Mouse (Mus musculus) forebrain, embryonic 12.5 days (tissue): Measurements from ENCODE around the gene Mroh8. TPM values are rescaled to one million over a fixed set of nuclear protein-coding genes. Genes with fewer than 3 reads are reported as not detected.

ENCODE experiments used
- ATAC-seq: fragments of 200-750 bp; cut with Nextera tagmentation; 2 replicates; pipeline ENCODE4 v1.8.0; 2017; ENCODE audit warnings: moderate TSS enrichment; ENCODE audit not compliant: low FRiP score
- H3K27ac ChIP-seq: fragments of 300-500 bp; sonication (generic); 2 replicates; pipeline ENCODE4 v1.5.1; 2016; ENCODE audit warnings: mild to moderate bottlenecking
- H3K27me3 ChIP-seq: fragments of 300-500 bp; sonication (generic); 2 replicates; pipeline ENCODE4 v1.6.1; 2016; ENCODE audit warnings: mild to moderate bottlenecking
- H3K36me3 ChIP-seq: fragments of 300-500 bp; sonication (generic); replicated peaks from 2 replicates; pipeline ENCODE4 v1.6.1; 2016; ENCODE audit warnings: mild to moderate bottlenecking
- H3K4me1 ChIP-seq: fragments of 300-500 bp; sonication (generic); 2 replicates; pipeline ENCODE4 v1.6.1; 2016
- H3K4me2 ChIP-seq: fragments of 300-500 bp; sonication (generic); 2 replicates; pipeline ENCODE4 v1.6.1; 2016; ENCODE audit warnings: mild to moderate bottlenecking, moderate library complexity
- H3K4me3 ChIP-seq: fragments of 300-500 bp; sonication (generic); replicated peaks from 2 replicates; pipeline ENCODE4 v1.5.1; 2016; ENCODE audit warnings: mild to moderate bottlenecking
- H3K9ac ChIP-seq: fragments of 300-500 bp; sonication (generic); 2 replicates; pipeline ENCODE4 v1.6.1; 2016; ENCODE audit warnings: mild to moderate bottlenecking
- H3K9me3 ChIP-seq: fragments of 300-500 bp; sonication (generic); 2 replicates; pipeline ENCODE4 v1.6.1; 2016
- WGBS: fragments of 180-500 bp; shearing (Covaris S2); methylation state at CpG from one replicate; pipeline ENCODE4 v1.1.7; 2016; 5-methylcytosine and 5-hydroxymethylcytosine counted together
- polyA plus RNA-seq: library from polyadenylated mRNA; unstranded; fragments of >200 nt; fragmentation: Nextera tagmentation; extraction: Ambion mirVana; gene quantifications from 2 replicates; pipeline ENCODE4 v1.2.1, GENCODE M21; 2016

Mroh8 gene
- 0.67 and 0.88 TPM in 2 replicates for polyA plus RNA-seq

GRCm38 (mm10) chr2:157279416-157279800 lies at the start of gene Mroh8:
Gene Mroh8, minus strand, starts transcription at chr2:157279549.
- H3K4me3 ChIP-seq, result peak within 1 kb of the TSS; percentile 98
- H3K4me2 ChIP-seq, result peak within 1 kb of the TSS; percentile 75
- WGBS, result under 1% methylated on average over 24 of the region's 32 CpGs

DNA sequence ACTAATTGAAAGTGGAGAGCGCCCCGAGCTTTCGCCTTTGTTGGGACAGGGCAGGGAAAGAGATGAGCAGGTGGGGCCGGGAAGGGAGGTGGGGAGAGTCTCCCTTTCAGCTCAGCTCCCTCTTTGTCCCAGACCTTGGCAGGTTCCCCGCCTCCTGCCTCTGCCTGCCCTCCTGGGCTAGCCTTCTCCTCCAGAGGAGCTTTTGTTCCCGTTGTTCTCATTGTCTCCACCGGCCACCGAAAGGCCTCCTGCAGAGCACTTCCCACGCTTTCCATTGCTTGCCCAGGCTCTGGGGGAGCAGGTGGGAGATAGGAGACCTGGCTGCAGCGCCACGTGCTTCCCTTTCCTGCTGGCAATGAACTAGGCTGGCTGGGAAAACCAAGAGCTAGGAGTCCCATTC lies 49.2 kb upstream of the Mroh8 start:
- H3K4me3 ChIP-seq, result no peak overlapping the region
- no peaks in the 10 kb centered on the region for H3K27me3 ChIP-seq
- H3K9ac ChIP-seq, result no peak overlapping the region
- peaks cover 47% of the 10 kb centered on the region for H3K4me1 ChIP-seq
- 4% methylated on average over 11 of the region's 11 CpGs for WGBS
- H3K4me2 ChIP-seq, result peak overlapping the region; percentile 15
- ATAC-seq, result peak; percentile 88
- H3K27ac ChIP-seq, result peak overlapping the region; percentile 93
- H3K9me3 ChIP-seq, result no peaks in the 10 kb centered on the region
- peaks cover 47% of the 10 kb centered on the region for H3K36me3 ChIP-seq

More at GRCm38 (mm10) chr2:157279416-157279800, at the start of gene Mroh8:
- peak; percentile 71 for ATAC-seq
- peaks cover 23% of the 10 kb centered on the region for H3K4me1 ChIP-seq
- H3K27ac ChIP-seq, result peak within 1 kb of the TSS; percentile 95
- peak within 1 kb of the TSS; percentile 94 for H3K9ac ChIP-seq
- no peaks in the 10 kb centered on the region for H3K9me3 ChIP-seq
- peaks cover 25% of the 10 kb centered on the region for H3K36me3 ChIP-seq
- H3K27me3 ChIP-seq, result no peaks in the 10 kb centered on the region

DNA sequence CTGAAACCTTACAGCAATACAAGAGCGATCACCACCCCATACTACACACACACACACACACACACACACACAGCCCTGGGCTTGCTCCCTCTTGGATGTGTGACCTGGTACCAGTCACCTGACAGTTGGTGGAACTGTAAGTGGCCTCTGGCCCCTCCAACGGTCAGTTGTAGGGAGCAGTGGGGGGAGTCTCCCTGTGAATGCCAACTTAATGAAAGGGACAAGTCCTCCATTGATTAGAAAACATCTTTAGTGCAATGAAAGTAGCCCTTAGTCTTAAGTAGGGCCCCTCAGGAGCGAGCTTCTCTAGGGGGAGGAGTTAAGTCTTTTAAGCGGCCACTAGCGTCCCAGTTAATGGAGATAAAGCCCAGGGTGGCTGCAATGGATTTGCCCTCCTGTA lies 48.8 kb upstream of the Mroh8 start:
- Histone ChIP-seq H3K4me2 (peak overlapping the region; percentile 15), H3K4me1 (peaks cover 47% of the 10 kb centered on the region), H3K9me3 (no peaks in the 10 kb centered on the region), H3K27me3 (no peaks in the 10 kb centered on the region), H3K9ac (no peak overlapping the region), H3K4me3 (no peak overlapping the region), H3K36me3 (peaks cover 51% of the 10 kb centered on the region), H3K27ac (peak overlapping the region; percentile 93)
- ATAC-seq, result peak; percentile 78
- 3% methylated on average over 5 of the region's 5 CpGs for WGBS

DNA sequence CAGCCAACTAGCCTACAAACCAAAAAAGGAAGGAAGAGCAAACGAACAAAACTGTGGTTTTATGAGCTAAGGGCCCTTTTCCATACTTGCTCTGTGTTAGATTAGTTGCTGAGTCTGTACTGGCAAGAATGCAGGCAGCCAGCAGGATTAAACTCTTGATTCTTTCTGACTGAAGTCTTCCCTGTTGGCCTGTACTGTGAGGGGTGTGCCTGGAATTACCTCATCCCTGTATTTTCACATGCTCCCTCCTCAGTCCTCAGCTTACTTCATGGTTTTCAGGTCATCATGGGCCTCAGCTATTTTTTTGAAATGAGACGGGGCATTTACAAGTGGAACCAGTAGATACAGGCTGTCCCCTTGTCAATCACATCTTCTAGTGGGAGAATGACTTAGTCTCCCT lies 45.9 kb upstream of the Mroh8 start:
- peaks cover 32% of the 10 kb centered on the region for H3K4me1 ChIP-seq
- no peak overlapping the region for H3K9ac ChIP-seq
- peak overlapping the region; percentile 93; the same call in 1 of the 2 replicates for H3K27ac ChIP-seq
- H3K9me3 ChIP-seq, result no peaks in the 10 kb centered on the region
- H3K36me3 ChIP-seq, result peaks cover 80% of the 10 kb centered on the region
- no peak for ATAC-seq
- H3K4me3 ChIP-seq, result no peak overlapping the region
- no peaks in the 10 kb centered on the region for H3K27me3 ChIP-seq
- no peak overlapping the region for H3K4me2 ChIP-seq
- WGBS, result 77% methylated on average over 2 of the region's 2 CpGs

GRCm38 (mm10) chr2:157322029-157322766 lies 42.8 kb upstream of the Mroh8 start:
- WGBS, result 86% methylated on average over 5 of the region's 5 CpGs

DNA sequence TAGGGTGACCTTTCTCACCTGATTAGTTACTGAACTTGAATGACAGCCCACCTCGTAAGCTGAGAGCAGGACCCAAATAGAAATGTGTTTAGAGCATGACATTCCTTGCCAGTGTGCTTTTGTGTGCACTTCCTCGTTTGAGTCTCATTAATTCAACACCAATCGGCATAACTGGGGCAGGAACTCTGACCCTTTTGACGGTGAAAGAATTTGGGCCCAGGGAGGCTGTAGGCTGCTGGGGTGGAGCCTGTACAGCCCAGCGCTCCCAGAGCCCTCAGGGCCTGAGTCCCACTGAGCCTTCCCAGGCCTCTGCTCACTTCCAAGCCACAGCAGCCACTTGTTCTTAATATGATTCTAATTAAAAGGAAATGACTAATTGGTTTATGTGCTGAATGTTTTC lies 41.5 kb upstream of the Mroh8 start:
- 24% methylated on average over 5 of the region's 5 CpGs for WGBS
- 0 out of 2 replicates have a peak, but pooled peaks cover 3% of the 10 kb centered on the region for H3K4me1 ChIP-seq

More at GRCm38 (mm10) chr2:157322029-157322766, 42.8 kb upstream of the Mroh8 start:
- Histone ChIP-seq H3K4me3 (no peak overlapping the region), H3K27me3 (no peaks in the 10 kb centered on the region), H3K9ac (no peak overlapping the region), H3K27ac (peak overlapping the region; percentile 43; the same call in 1 of the 2 replicates), H3K4me1 (peaks cover 3% of the 10 kb centered on the region; the same call in 1 of the 2 replicates), H3K4me2 (no peak overlapping the region), H3K36me3 (peaks cover 91% of the 10 kb centered on the region), H3K9me3 (no peaks in the 10 kb centered on the region)
- no peak for ATAC-seq

GRCm38 (mm10) chr2:157320135-157320534 lies 40.8 kb upstream of the Mroh8 start:
- no peak for ATAC-seq
- H3K4me1 ChIP-seq, result 0 out of 2 replicates have a peak, but pooled peaks cover 3% of the 10 kb centered on the region

More for the DNA sequence above, 41.5 kb upstream of the Mroh8 start:
- no peak overlapping the region for H3K9ac ChIP-seq
- no peaks in the 10 kb centered on the region for H3K9me3 ChIP-seq
- no peak for ATAC-seq
- no peak overlapping the region for H3K4me3 ChIP-seq
- H3K27ac ChIP-seq, result no peak overlapping the region; the same call in 1 of the 2 replicates
- H3K4me2 ChIP-seq, result no peak overlapping the region
- no peaks in the 10 kb centered on the region for H3K27me3 ChIP-seq
- peaks cover 90% of the 10 kb centered on the region for H3K36me3 ChIP-seq

DNA sequence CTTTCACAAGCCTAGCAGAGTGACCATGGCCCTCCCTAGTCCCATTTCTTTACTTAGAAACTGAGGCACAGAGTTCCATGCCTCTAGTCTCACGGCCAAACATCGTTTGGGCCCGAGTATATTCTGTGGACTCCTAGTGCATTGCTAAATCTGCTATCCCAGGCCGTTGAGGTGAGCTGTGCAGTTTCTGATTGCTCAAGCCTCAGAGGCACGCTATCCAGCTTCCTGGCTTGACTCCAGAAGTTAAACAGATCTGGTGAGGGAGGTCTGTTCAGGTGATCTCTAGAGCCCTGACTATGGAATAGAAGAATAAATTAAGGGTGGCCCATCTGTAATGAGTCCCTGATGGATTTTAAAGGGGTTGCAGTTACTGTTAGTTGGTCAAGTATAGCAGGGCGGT lies 37.9 kb upstream of the Mroh8 start:
- H3K4me3 ChIP-seq, result no peak overlapping the region
- H3K27ac ChIP-seq, result 0 out of 2 replicates have a peak overlapping the region, but pooled peaks have one; percentile 46
- H3K4me1 ChIP-seq, result peaks cover 20% of the 10 kb centered on the region
- no peak overlapping the region for H3K4me2 ChIP-seq
- no peaks in the 10 kb centered on the region for H3K9me3 ChIP-seq
- WGBS, result 95% methylated on average over 6 of the region's 6 CpGs
- H3K36me3 ChIP-seq, result peaks cover 90% of the 10 kb centered on the region
- no peaks in the 10 kb centered on the region for H3K27me3 ChIP-seq
- ATAC-seq, result no peak
- no peak overlapping the region for H3K9ac ChIP-seq

More at GRCm38 (mm10) chr2:157320135-157320534, 40.8 kb upstream of the Mroh8 start:
- no peak overlapping the region for H3K9ac ChIP-seq
- H3K27ac ChIP-seq, result peak overlapping the region; percentile 46
- no peak overlapping the region for H3K4me2 ChIP-seq
- no peaks in the 10 kb centered on the region for H3K27me3 ChIP-seq
- WGBS, result 60% methylated on average over 8 of the region's 8 CpGs
- peaks cover 89% of the 10 kb centered on the region for H3K36me3 ChIP-seq
- H3K9me3 ChIP-seq, result no peaks in the 10 kb centered on the region
- H3K4me3 ChIP-seq, result no peak overlapping the region

DNA sequence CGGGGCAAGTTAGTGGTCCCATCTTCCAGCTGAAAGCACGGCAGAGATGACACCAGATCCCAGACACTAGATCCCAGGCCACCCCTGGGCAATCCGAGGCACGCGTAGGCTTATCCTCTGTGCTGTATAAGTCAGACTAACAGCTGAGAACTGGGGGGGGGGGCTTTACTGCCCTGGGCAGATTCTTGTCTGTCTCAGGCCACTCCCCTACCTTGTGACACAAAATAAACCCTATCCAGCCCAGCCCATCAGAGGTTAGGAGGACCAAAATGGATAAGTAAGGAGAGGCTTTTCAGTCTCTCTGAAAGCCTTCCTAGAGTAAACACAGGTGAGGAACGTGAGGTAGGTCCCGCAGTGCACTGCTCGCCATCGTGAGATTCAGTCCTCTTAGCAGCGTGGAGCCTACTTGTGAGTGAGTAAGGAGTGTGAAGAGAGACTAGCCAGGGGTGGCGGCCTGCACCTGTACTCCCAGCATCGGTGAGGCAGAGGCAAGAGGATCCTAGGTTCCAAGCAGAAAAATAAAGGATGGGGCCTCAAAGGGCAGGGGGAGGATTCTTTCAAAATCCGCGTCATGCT lies 37.1 kb upstream of the Mroh8 start:
- 0 out of 2 replicates have a peak overlapping the region, but pooled peaks have one; percentile 50 for H3K27ac ChIP-seq
- no peaks in the 10 kb centered on the region for H3K27me3 ChIP-seq
- ATAC-seq, result no peak
- 91% methylated on average over 14 of the region's 14 CpGs for whole genome bisulfite sequencing
- peaks cover 90% of the 10 kb centered on the region for H3K36me3 ChIP-seq
- peaks cover 17% of the 10 kb centered on the region for H3K4me1 ChIP-seq
- no peak overlapping the region for H3K4me3 ChIP-seq
- no peaks in the 10 kb centered on the region for H3K9me3 ChIP-seq
- H3K9ac ChIP-seq, result no peak overlapping the region
- no peak overlapping the region for H3K4me2 ChIP-seq

DNA sequence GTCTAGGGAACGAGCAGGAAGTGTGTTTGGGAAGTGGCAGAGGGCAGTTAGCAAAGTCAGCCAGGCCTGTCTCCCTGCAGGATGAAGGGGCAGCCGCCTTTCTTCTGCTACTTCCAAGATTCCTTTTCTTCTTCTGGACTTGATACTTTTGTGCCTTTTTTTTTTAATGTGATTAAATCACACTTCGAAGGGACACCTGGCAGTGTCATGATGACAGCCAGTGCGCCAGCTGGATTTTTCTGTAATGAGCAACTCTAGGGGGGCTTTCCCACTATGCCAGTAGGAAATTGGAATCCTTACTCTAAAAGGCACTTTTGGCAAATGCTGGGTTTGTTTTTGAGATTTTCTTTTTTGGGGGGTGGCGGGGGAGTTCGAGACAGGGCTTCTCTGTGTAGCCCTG lies 36.1 kb upstream of the Mroh8 start:
- H3K4me3 ChIP-seq, result no peak overlapping the region
- ATAC-seq, result no peak
- peak overlapping the region; percentile 50; the same call in 1 of the 2 replicates for H3K27ac ChIP-seq
- no peak overlapping the region for H3K4me2 ChIP-seq
- no peaks in the 10 kb centered on the region for H3K27me3 ChIP-seq
- WGBS, result 89% methylated on average over 6 of the region's 6 CpGs
- peaks cover 17% of the 10 kb centered on the region for H3K4me1 ChIP-seq
- H3K9ac ChIP-seq, result no peak overlapping the region
- no peaks in the 10 kb centered on the region for H3K9me3 ChIP-seq
- H3K36me3 ChIP-seq, result peaks cover 90% of the 10 kb centered on the region

DNA sequence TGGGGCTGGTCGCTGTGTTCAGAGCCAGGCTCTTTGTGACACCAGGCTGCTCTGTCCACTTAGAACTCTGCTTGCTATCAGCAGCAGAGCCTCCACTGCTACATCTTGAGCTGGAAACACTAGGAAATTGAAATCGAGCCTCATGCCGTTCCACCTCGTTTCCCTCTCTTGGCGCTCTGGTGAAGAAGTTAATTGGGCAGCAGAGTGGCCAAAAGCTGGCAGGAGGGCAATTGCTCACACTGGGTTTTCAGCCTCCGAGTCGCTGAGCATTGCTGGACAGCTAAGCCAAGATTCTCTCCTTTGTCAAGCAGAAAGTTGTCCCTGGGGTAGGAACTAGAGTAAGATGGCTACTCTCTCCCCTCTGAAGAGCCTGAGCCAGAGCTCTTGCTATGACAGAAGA lies 35.0 kb upstream of the Mroh8 start:
- Histone ChIP-seq H3K4me1 (peaks cover 17% of the 10 kb centered on the region), H3K4me2 (no peak overlapping the region), H3K4me3 (no peak overlapping the region), H3K27ac (peak overlapping the region; percentile 63), H3K9me3 (no peaks in the 10 kb centered on the region), H3K27me3 (no peaks in the 10 kb centered on the region), H3K36me3 (peaks cover 93% of the 10 kb centered on the region), H3K9ac (no peak overlapping the region)
- 47% methylated on average over 7 of the region's 7 CpGs for WGBS
- ATAC-seq, result no peak

DNA sequence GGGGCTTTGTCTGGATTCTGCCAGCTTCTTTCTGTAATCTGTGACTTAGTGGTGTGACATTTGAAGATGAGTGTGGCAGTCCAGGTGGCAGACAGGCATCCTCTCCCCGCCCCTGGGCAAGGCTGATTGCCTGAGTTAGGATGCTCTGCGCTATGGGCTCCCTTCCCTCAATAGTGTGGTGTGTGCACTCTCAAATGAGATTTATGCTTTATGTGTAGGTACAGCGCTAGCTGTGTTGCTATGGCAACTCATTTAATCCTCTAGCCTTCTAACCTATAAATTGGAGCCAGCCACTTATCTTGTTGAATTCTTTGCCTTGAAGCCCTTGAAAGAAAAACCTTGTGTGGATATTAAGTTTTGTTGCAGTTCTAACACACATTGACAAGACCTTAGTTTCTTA lies 34.4 kb upstream of the Mroh8 start:
- Histone ChIP-seq H3K4me3 (no peak overlapping the region), H3K36me3 (peaks cover 97% of the 10 kb centered on the region), H3K27me3 (no peaks in the 10 kb centered on the region), H3K9ac (no peak overlapping the region), H3K27ac (peak overlapping the region; percentile 63), H3K9me3 (no peaks in the 10 kb centered on the region), H3K4me1 (peaks cover 17% of the 10 kb centered on the region), H3K4me2 (no peak overlapping the region)
- peak; percentile 67; the same call in 1 of the 2 replicates for ATAC-seq
- 46% methylated on average over 3 of the region's 3 CpGs for WGBS
